Mouse (Mus musculus) gastrocnemius, postnatal 4 days (tissue): Measurements from ENCODE around the gene Tnfrsf21. TPM values are rescaled to one million over a fixed set of nuclear protein-coding genes. Genes with fewer than 3 reads are reported as not detected.
A peak's percentile ranks its signal among the peaks of the same experiment; 100 is the strongest.

Experiments
- DNase-seq, 2 experiments: peaks; one replicate each; pipeline ENCODE4 v3.0.0; 2021 to 2022; ENCODE audit warnings: low spot score in 2 of 2, mixed read lengths in 2 of 2
- total RNA-seq, 2 experiments: library from RNA; stranded (reverse); gene quantifications; 2 replicates each; pipeline ENCODE4 v1.2.3; 2021

Tnfrsf21 gene
- total RNA-seq, 2 experiments from 2014 or later, result 21.1 to 25.7 TPM

- DNase-seq, result no peak
Observed at GRCm38 (mm10) chr17:43075100-43075499, 58.7 kb downstream of the Tnfrsf21 start.

- no peak for DNase-seq
Observed at GRCm38 (mm10) chr17:43075937-43076336, 59.6 kb downstream of the Tnfrsf21 start.

- DNase-seq, result peak; percentile 40 to 68
Observed at GRCm38 (mm10) chr17:43076801-43077493, 60.6 kb downstream of the Tnfrsf21 start.

- no peak for DNase-seq
Observed at GRCm38 (mm10) chr17:43077540-43077939, 61.2 kb downstream of the Tnfrsf21 start.

GRCm38 (mm10) chr17:43081225-43081624, 64.9 kb downstream of the Tnfrsf21 start:
- DNase-seq, result no peak

GRCm38 (mm10) chr17:43089496-43089895, 73.1 kb downstream of the Tnfrsf21 start:
- no peak for DNase-seq

- no peak for DNase-seq
Observed at GRCm38 (mm10) chr17:43090948-43091724, 74.8 kb downstream of the Tnfrsf21 start.

GRCm38 (mm10) chr17:43092280-43092995, 76.1 kb downstream of the Tnfrsf21 start:
- DNase-seq, result no peak

GRCm38 (mm10) chr17:43094285-43094684, 77.9 kb downstream of the Tnfrsf21 start:
- DNase-seq, result no peak

GRCm38 (mm10) chr17:43097101-43097688, 80.8 kb downstream of the Tnfrsf21 start:
- DNase-seq, result no peak

GRCm38 (mm10) chr17:43106108-43106507, 89.8 kb downstream of the Tnfrsf21 start:
- no peak for DNase-seq

- DNase-seq, result no peak
Observed at GRCm38 (mm10) chr17:43107338-43107737, 91.0 kb downstream of the Tnfrsf21 start.

GRCm38 (mm10) chr17:43109501-43109900, 93.1 kb downstream of the Tnfrsf21 start:
- DNase-seq, result no peak

- no peak for DNase-seq
Observed at GRCm38 (mm10) chr17:43110168-43110885, 94.0 kb downstream of the Tnfrsf21 start.

GRCm38 (mm10) chr17:43113391-43113984, 97.1 kb downstream of the Tnfrsf21 start:
- no peak for DNase-seq

GRCm38 (mm10) chr17:43114086-43114581, 97.8 kb downstream of the Tnfrsf21 start:
- DNase-seq, result no peak

- DNase-seq, result no peak
Observed at GRCm38 (mm10) chr17:43114926-43115325, 98.6 kb downstream of the Tnfrsf21 start.

- no peak for DNase-seq
Observed at GRCm38 (mm10) chr17:43116748-43117147, 100.4 kb downstream of the Tnfrsf21 start.

GRCm38 (mm10) chr17:43119446-43119845, 103.1 kb downstream of the Tnfrsf21 start:
- DNase-seq, result no peak

- no peak for DNase-seq
Observed at GRCm38 (mm10) chr17:43121096-43121495, 104.7 kb downstream of the Tnfrsf21 start.
